Mouse (Mus musculus): ENCODE data around the gene Rabl2. TPM values are rescaled to one million over a fixed set of nuclear protein-coding genes. Genes with fewer than 3 reads are reported as not detected.

The Rabl2 gene
- polyA plus RNA-seq, 1 experiment = 108 TPM

DNA sequence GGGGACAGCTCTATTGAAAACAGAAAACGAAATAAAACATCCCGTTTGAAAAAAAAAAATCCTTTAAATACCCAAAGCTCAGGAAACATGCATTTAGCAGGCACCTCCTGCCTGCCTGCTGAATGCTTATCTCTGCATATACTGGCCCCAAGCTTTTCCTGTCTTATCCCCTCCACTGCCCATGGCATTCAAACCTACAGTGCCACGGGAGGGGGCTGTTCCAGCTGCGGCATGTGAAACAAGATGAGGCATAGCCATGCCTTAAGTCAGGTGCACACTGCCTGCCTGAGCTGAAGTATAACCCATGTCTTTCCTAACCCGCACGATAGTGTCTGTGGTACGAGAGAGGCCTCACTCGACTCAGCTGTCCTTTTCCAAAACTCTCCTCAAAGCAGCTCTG, 19.6 kb downstream of the Rabl2 start:
- no peaks in the 10 kb centered on the region for H3K27me3 ChIP-seq (ENCODE audit: control insufficient read depth, insufficient read depth, low read length)
- H3K4me1 ChIP-seq (ENCODE audit: control insufficient read depth, insufficient read depth, low read length) = no peaks in the 10 kb centered on the region; the same call in none of the 2 replicates
- peak overlapping the region; percentile 23; the same call in 1 of the 2 replicates for H3K4me3 ChIP-seq (ENCODE audit: control insufficient read depth, low read depth, low read length)
- TF ChIP-seq CTCF (IDR thresholded peaks at IDR 0.05; ENCODE audit: control insufficient read depth, insufficient read depth, insufficient replicate concordance, low read depth, low read length) = no peak
- TF ChIP-seq POLR2A (IDR thresholded peaks at IDR 0.05; ENCODE audit: control insufficient read depth, low read depth, low read length) = no peak
- H3K27ac ChIP-seq (ENCODE audit: control insufficient read depth, insufficient read depth, low read depth, low read length) = no peak overlapping the region
- H3K36me3 ChIP-seq (ENCODE audit: control insufficient read depth, insufficient read depth, low read length) = no peaks in the 10 kb centered on the region; the same call in none of the 2 replicates

DNA sequence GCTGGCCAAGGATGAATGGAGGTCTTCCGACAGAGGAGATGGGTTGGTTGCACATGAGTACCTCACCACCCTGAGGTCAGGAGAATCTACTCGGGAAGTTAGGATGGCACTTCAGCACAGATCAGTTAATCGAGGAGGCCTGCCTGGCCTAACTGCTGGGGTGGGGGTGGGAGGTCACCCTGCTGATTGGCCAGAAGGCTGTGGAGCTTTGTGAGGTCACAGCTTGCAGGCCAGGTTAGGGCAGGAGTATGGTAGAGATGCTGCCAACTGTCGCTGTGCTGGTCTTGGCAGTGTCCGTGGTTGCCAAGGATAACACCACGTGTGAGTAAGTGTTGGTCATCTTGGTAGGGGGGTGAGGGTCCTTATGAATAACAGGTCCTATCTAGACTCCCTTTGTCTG, 23.6 kb downstream of the Rabl2 start, which contains the start of gene Acr:
Gene Acr, plus strand, starts transcription at position 213 of the 400 bp plus-strand sequence.
- no peaks in the 10 kb centered on the region for H3K27me3 ChIP-seq (ENCODE audit: control insufficient read depth, insufficient read depth, low read length)
- H3K4me3 ChIP-seq (ENCODE audit: control insufficient read depth, low read depth, low read length) = peak within 1 kb of the TSS; percentile 95
- H3K4me1 ChIP-seq (ENCODE audit: control insufficient read depth, insufficient read depth, low read length) = no peaks in the 10 kb centered on the region; the same call in none of the 2 replicates
- TF ChIP-seq POLR2A (IDR thresholded peaks at IDR 0.05; ENCODE audit: control insufficient read depth, low read depth, low read length) (peak; percentile 100), CTCF (IDR thresholded peaks at IDR 0.05; ENCODE audit: control insufficient read depth, insufficient read depth, insufficient replicate concordance, low read depth, low read length) (peak; percentile 23; the same call in 1 of the 2 replicates)
- peaks cover 1% of the 10 kb centered on the region for H3K36me3 ChIP-seq (ENCODE audit: control insufficient read depth, insufficient read depth, low read length)
- peak within 1 kb of the TSS; percentile 92 for H3K27ac ChIP-seq (ENCODE audit: control insufficient read depth, insufficient read depth, low read depth, low read length)

DNA sequence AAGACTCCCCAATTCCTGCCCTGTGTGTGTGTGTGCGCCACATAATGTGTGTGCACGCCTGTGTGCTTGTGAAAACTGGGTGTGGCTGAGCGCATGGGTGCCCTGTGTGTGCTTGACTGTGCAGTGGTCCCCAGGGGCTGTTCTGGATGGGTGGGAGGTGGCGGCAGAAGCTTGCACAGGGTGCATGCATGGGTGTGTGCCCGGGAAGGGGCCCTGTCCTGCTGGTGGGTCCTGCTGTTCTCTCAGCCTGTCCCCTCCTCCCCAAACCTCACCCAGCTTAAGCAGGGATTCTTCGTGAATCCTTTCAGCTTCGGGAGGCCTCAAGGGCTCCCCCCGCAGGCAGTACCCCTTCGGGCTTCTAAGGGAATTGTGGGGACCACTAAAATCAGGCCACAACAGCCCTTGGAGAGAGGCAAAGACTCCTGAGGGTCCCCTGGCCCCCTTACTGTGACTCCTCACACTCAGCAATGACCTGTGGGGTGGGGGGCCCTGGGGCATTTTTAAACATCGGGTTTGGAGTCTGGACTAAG, 32.5 kb downstream of the Rabl2 start:
- H3K4me3 ChIP-seq (ENCODE audit: control insufficient read depth, low read depth, low read length) = no peak overlapping the region
- peaks cover 12% of the 10 kb centered on the region for H3K4me1 ChIP-seq (ENCODE audit: control insufficient read depth, insufficient read depth, low read length)
- no peak overlapping the region for H3K27ac ChIP-seq (ENCODE audit: control insufficient read depth, insufficient read depth, low read depth, low read length)
- TF ChIP-seq POLR2A (IDR thresholded peaks at IDR 0.05; ENCODE audit: control insufficient read depth, low read depth, low read length) = no peak
- TF ChIP-seq CTCF (IDR thresholded peaks at IDR 0.05; ENCODE audit: control insufficient read depth, insufficient read depth, insufficient replicate concordance, low read depth, low read length) = no peak
- no peaks in the 10 kb centered on the region for H3K36me3 ChIP-seq (ENCODE audit: control insufficient read depth, insufficient read depth, low read length)
- no peaks in the 10 kb centered on the region for H3K27me3 ChIP-seq (ENCODE audit: control insufficient read depth, insufficient read depth, low read length)

DNA sequence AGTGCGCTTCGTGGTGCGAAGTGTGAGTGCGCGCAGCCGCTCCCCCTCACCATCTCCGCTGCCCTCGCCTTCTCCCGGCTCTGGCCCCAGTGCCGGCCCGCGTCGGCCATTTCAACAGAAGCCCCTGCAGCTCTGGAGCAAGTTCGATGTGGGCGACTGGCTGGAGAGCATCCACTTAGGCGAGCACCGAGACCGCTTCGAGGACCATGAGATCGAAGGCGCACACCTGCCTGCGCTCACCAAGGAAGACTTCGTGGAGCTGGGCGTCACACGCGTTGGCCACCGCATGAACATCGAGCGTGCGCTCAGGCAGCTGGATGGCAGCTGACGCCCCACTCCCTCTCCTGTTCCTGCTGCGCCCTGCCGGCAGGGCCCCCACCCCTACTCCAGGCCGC, 33.7 kb downstream of the Rabl2 start:
- Histone ChIP-seq H3K27ac (ENCODE audit: control insufficient read depth, insufficient read depth, low read depth, low read length) (no peak overlapping the region), H3K36me3 (ENCODE audit: control insufficient read depth, insufficient read depth, low read length) (no peaks in the 10 kb centered on the region), H3K4me1 (ENCODE audit: control insufficient read depth, insufficient read depth, low read length) (peaks cover 12% of the 10 kb centered on the region), H3K27me3 (ENCODE audit: control insufficient read depth, insufficient read depth, low read length) (no peaks in the 10 kb centered on the region), H3K4me3 (ENCODE audit: control insufficient read depth, low read depth, low read length) (peak overlapping the region; percentile 2)
- TF ChIP-seq POLR2A (IDR thresholded peaks at IDR 0.05; ENCODE audit: control insufficient read depth, low read depth, low read length) (no peak), CTCF (IDR thresholded peaks at IDR 0.05; ENCODE audit: control insufficient read depth, insufficient read depth, insufficient replicate concordance, low read depth, low read length) (no peak)

DNA sequence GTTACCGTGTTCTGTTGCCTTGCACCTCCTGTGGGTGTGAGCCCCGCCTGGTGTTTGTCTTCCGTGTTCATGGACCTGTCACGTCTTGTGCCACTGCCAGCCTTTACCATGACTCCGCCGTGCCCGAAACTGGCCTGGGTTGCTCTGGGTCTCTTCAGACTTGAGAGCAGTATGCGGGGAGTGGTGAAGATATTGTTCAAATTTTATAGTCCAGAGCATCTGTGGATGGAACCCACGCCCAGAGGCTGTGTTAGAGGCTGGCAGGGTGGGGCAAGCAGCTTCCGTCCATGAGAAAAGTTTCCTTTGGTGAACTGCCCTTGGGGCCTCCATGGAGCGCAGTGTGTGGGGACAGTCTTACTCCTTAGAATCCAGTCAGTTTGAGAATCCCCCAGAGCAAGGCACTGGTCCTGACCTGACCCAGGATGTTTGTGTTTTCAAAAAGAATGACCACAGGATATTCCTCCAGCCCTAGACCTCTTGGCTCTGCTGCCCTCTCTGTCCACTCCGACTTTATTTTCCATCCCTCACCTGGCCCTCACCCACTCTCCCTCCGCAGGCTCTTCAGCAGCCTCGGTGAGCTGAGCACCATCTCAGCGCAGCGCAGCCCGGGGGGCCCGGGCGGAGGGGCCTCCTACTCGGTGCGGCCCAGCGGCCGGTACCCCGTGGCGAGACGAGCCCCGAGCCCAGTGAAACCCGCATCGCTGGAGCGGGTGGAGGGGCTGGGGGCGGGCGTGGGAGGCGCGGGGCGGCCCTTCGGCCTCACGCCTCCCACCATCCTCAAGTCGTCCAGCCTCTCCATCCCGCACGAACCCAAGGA, 34.3 kb downstream of the Rabl2 start:
- Histone ChIP-seq H3K36me3 (ENCODE audit: control insufficient read depth, insufficient read depth, low read length) (no peaks in the 10 kb centered on the region), H3K4me1 (ENCODE audit: control insufficient read depth, insufficient read depth, low read length) (peaks cover 12% of the 10 kb centered on the region), H3K4me3 (ENCODE audit: control insufficient read depth, low read depth, low read length) (no peak overlapping the region), H3K27ac (ENCODE audit: control insufficient read depth, insufficient read depth, low read depth, low read length) (no peak overlapping the region), H3K27me3 (ENCODE audit: control insufficient read depth, insufficient read depth, low read length) (no peaks in the 10 kb centered on the region)
- TF ChIP-seq CTCF (IDR thresholded peaks at IDR 0.05; ENCODE audit: control insufficient read depth, insufficient read depth, insufficient replicate concordance, low read depth, low read length) = no peak
- 0 out of 2 replicates have a peak, but pooled peaks have one; percentile 23 for TF ChIP-seq POLR2A (IDR thresholded peaks at IDR 0.05; ENCODE audit: control insufficient read depth, low read depth, low read length)

DNA sequence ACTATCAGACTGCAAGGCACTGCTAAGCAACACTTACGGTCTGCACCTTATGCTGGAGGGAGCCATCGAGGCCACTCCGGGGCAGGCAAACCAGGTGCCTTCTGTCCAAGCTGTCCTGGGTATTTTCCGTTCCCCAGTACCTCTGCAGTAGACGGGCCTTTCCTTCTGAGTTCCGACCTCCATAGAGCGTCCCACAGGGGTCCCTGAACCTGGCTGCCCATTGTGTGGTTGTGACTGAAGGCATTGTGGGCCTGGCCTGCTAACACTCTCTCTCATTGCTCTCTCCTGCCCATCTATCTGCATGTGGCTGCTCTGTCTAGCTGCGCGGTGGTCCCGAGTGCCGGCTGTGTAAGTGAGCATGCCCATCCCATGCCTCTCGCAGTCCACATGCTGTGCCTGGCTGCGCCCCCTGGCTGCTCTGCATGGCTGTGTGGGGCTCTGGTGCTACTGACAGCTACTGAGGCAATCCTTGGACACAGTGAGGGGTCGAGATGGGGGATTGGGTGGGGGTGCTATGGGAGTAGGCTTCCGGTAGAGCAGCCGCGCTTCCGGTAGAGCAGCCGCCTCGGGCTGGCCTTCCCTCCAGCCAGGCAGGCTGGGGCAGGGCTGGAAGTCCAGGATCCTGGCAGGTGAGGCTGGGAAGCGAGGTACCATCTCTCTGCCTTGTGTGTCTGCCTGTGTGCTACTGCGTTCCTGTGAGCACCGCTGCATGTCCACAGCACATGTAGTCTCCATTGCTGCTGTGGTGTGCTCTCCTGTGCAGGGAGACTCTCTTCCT, 35.1 kb downstream of the Rabl2 start:
- Histone ChIP-seq H3K27ac (ENCODE audit: control insufficient read depth, insufficient read depth, low read depth, low read length) (no peak overlapping the region), H3K4me1 (ENCODE audit: control insufficient read depth, insufficient read depth, low read length) (peaks cover 12% of the 10 kb centered on the region), H3K27me3 (ENCODE audit: control insufficient read depth, insufficient read depth, low read length) (no peaks in the 10 kb centered on the region), H3K36me3 (ENCODE audit: control insufficient read depth, insufficient read depth, low read length) (no peaks in the 10 kb centered on the region), H3K4me3 (ENCODE audit: control insufficient read depth, low read depth, low read length) (no peak overlapping the region)
- TF ChIP-seq CTCF (IDR thresholded peaks at IDR 0.05; ENCODE audit: control insufficient read depth, insufficient read depth, insufficient replicate concordance, low read depth, low read length) (no peak), POLR2A (IDR thresholded peaks at IDR 0.05; ENCODE audit: control insufficient read depth, low read depth, low read length) (no peak)

DNA sequence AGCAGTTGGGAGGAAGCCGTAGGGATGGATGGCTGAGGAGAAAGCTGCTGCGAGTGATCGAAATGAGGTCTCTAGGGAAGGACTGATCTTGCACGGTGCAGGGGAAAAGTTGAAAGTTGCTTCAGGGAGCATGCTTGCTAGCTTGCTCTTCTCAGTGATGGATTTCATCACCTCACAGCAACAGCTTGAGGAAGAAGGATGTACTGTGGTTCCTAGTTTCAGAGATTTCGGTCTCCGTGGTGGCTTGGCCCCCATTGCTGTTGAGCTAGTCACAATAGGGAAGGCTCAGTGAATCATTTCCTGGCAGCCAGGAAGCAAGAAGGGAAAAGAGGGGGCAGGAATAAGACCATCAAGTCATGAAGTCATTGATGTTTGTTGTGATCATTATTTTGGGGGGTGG, 36.1 kb downstream of the Rabl2 start:
- Histone ChIP-seq H3K4me3 (ENCODE audit: control insufficient read depth, low read depth, low read length) (no peak overlapping the region), H3K4me1 (ENCODE audit: control insufficient read depth, insufficient read depth, low read length) (peaks cover 13% of the 10 kb centered on the region), H3K27me3 (ENCODE audit: control insufficient read depth, insufficient read depth, low read length) (no peaks in the 10 kb centered on the region), H3K27ac (ENCODE audit: control insufficient read depth, insufficient read depth, low read depth, low read length) (no peak overlapping the region), H3K36me3 (ENCODE audit: control insufficient read depth, insufficient read depth, low read length) (no peaks in the 10 kb centered on the region)
- no peak for TF ChIP-seq CTCF (IDR thresholded peaks at IDR 0.05; ENCODE audit: control insufficient read depth, insufficient read depth, insufficient replicate concordance, low read depth, low read length)
- TF ChIP-seq POLR2A (IDR thresholded peaks at IDR 0.05; ENCODE audit: control insufficient read depth, low read depth, low read length) = no peak
